Mouse (Mus musculus) hindbrain, postnatal 0 days (tissue): ENCODE results near the gene Ripor1. TPM values are rescaled to one million over a fixed set of nuclear protein-coding genes. Genes with fewer than 3 reads are reported as not detected.

ENCODE experiments used
- ATAC-seq: fragments of 200-750 bp; cut with Nextera tagmentation; 2 replicates; pipeline ENCODE4 v1.8.0; 2017; ENCODE audit warnings: mild to moderate bottlenecking, moderate TSS enrichment, moderate library complexity
- DNase-seq: peaks from one replicate; pipeline ENCODE4 v3.0.0-alpha.2; 2015; ENCODE audit warnings: low spot score
- H3K27ac ChIP-seq: fragments of 300-500 bp; sonication (generic); 2 replicates; pipeline ENCODE4 v1.5.1; 2014; ENCODE audit warnings: mild to moderate bottlenecking
- H3K27me3 ChIP-seq: fragments of 300-500 bp; sonication (generic); 2 replicates; pipeline ENCODE4 v1.6.1; 2014; ENCODE audit warnings: low read length, mixed read lengths; ENCODE audit not compliant: insufficient read depth
- H3K36me3 ChIP-seq: fragments of 300-500 bp; sonication (generic); 2 replicates; pipeline ENCODE4 v1.6.1; 2014; ENCODE audit warnings: low read length, mixed read lengths; ENCODE audit not compliant: insufficient read depth
- H3K4me1 ChIP-seq: fragments of 300-500 bp; sonication (generic); 2 replicates; pipeline ENCODE4 v1.6.1; 2014; ENCODE audit warnings: antibody characterized with exemption, low read length, mixed read lengths; ENCODE audit not compliant: insufficient read depth
- H3K4me2 ChIP-seq: fragments of 300-500 bp; sonication (generic); 2 replicates; pipeline ENCODE4 v1.6.1; 2014; ENCODE audit warnings: low read depth, mild to moderate bottlenecking, low read length, moderate library complexity, mixed read lengths
- H3K4me3 ChIP-seq: fragments of 300-500 bp; sonication (generic); 2 replicates; pipeline ENCODE4 v1.5.1; 2014; ENCODE audit warnings: low read length
- H3K9ac ChIP-seq: fragments of 300-500 bp; sonication (generic); replicated peaks from 2 replicates; pipeline ENCODE4 v1.6.1; 2014; ENCODE audit warnings: mild to moderate bottlenecking, low read length, moderate library complexity, mixed read lengths
- H3K9me3 ChIP-seq: fragments of 300-500 bp; sonication (generic); 2 replicates; pipeline ENCODE4 v1.6.1; 2016; ENCODE audit warnings: low read length, mixed read lengths
- CTCF ChIP-seq: IDR thresholded peaks from 2 replicates; pipeline ENCODE4 v1.5.1; 2016; ENCODE audit warnings: antibody characterized with exemption, control low read depth, low read depth
- WGBS: fragments of 180-500 bp; shearing (Covaris S2); extraction: QIAGEN DNeasy Blood & Tissue Kit; methylation state at CpG from one replicate; pipeline ENCODE4 v1.1.7; 2014; 5-methylcytosine and 5-hydroxymethylcytosine counted together
- polyA plus RNA-seq: library from polyadenylated mRNA; unstranded; fragments of >200 nt; fragmentation: Nextera tagmentation; extraction: Ambion mirVana; gene quantifications from 2 replicates; pipeline ENCODE4 v1.2.1, GENCODE M21; 2015
- total RNA-seq: library from RNA; depleted of rRNA; stranded (reverse); fragments of >200 nt; gene quantifications from 2 replicates; pipeline ENCODE4 v1.2.3, GENCODE M21; 2014

The Ripor1 gene
- total and polyA plus RNA-seq, 2 experiments from 2014 or later, result 14.4 to 28.7 TPM

GRCm38 (mm10) chr8:105566703-105567595 is 38.1 kb upstream of the Ripor1 start:
- Histone ChIP-seq H3K27ac (peak overlapping the region; percentile 91), H3K9me3 (no peaks in the 10 kb centered on the region), H3K4me3 (peak overlapping the region; percentile 90), H3K4me2 (peak overlapping the region; percentile 79), H3K9ac (peak overlapping the region; percentile 88), H3K36me3 (no peaks in the 10 kb centered on the region), H3K4me1 (peaks cover 20% of the 10 kb centered on the region; the same call in 1 of the 2 replicates), H3K27me3 (no peaks in the 10 kb centered on the region)
- ATAC-seq (no peak), DNase-seq (peak; percentile 12)
- WGBS, result 31% methylated on average over 27 of the region's 27 CpGs
- no peak for TF ChIP-seq CTCF

GRCm38 (mm10) chr8:105571810-105572209 is 33.2 kb upstream of the Ripor1 start:
- Histone ChIP-seq H3K9me3 (no peaks in the 10 kb centered on the region), H3K4me1 (peaks cover 4% of the 10 kb centered on the region; the same call in 1 of the 2 replicates), H3K27me3 (no peaks in the 10 kb centered on the region), H3K36me3 (no peaks in the 10 kb centered on the region), H3K27ac (no peak overlapping the region), H3K4me2 (no peak overlapping the region), H3K9ac (no peak overlapping the region), H3K4me3 (no peak overlapping the region)
- no peak for DNase-seq
- ATAC-seq, result no peak
- TF ChIP-seq CTCF, result no peak
- whole genome bisulfite sequencing, result 89% methylated on average over 9 of the region's 9 CpGs

- TF ChIP-seq CTCF, result no peak
- no peaks in the 10 kb centered on the region for H3K36me3 ChIP-seq
- DNase-seq, result peak; percentile 35
These were observed 31.6 kb upstream of the Ripor1 start for GRCm38 (mm10) chr8:105573427-105573826.

GRCm38 (mm10) chr8:105574741-105575140 is 30.3 kb upstream of the Ripor1 start:
- no peak for ATAC-seq
- no peaks in the 10 kb centered on the region for H3K36me3 ChIP-seq
- 43% methylated on average over 6 of the region's 6 CpGs for WGBS

More at GRCm38 (mm10) chr8:105573427-105573826, 31.6 kb upstream of the Ripor1 start:
- H3K4me1 ChIP-seq, result no peaks in the 10 kb centered on the region
- H3K27ac ChIP-seq, result no peak overlapping the region
- no peak overlapping the region for H3K9ac ChIP-seq
- H3K9me3 ChIP-seq, result no peaks in the 10 kb centered on the region
- no peak overlapping the region for H3K4me2 ChIP-seq
- no peak for ATAC-seq
- no peak overlapping the region for H3K4me3 ChIP-seq
- H3K27me3 ChIP-seq, result no peaks in the 10 kb centered on the region

GRCm38 (mm10) chr8:105575538-105575937 is 29.5 kb upstream of the Ripor1 start:
- H3K27ac ChIP-seq, result no peak overlapping the region
- no peaks in the 10 kb centered on the region for H3K36me3 ChIP-seq
- H3K4me1 ChIP-seq, result no peaks in the 10 kb centered on the region
- WGBS, result 33% methylated on average over 3 of the region's 3 CpGs
- H3K9ac ChIP-seq, result no peak overlapping the region
- H3K27me3 ChIP-seq, result no peaks in the 10 kb centered on the region
- no peak for TF ChIP-seq CTCF
- no peak for ATAC-seq
- no peak overlapping the region for H3K4me2 ChIP-seq
- peak; percentile 23 for DNase-seq
- no peaks in the 10 kb centered on the region for H3K9me3 ChIP-seq
- no peak overlapping the region for H3K4me3 ChIP-seq

More at GRCm38 (mm10) chr8:105574741-105575140, 30.3 kb upstream of the Ripor1 start:
- H3K4me1 ChIP-seq, result no peaks in the 10 kb centered on the region
- no peak overlapping the region for H3K27ac ChIP-seq
- no peaks in the 10 kb centered on the region for H3K9me3 ChIP-seq
- H3K4me2 ChIP-seq, result no peak overlapping the region
- TF ChIP-seq CTCF, result no peak
- H3K4me3 ChIP-seq, result no peak overlapping the region
- H3K9ac ChIP-seq, result no peak overlapping the region
- no peak for DNase-seq
- H3K27me3 ChIP-seq, result no peaks in the 10 kb centered on the region

- Histone ChIP-seq H3K4me2 (no peak overlapping the region), H3K27me3 (no peaks in the 10 kb centered on the region), H3K4me3 (no peak overlapping the region), H3K27ac (no peak overlapping the region), H3K4me1 (no peaks in the 10 kb centered on the region), H3K9me3 (no peaks in the 10 kb centered on the region), H3K36me3 (no peaks in the 10 kb centered on the region; the same call in 1 of the 2 replicates), H3K9ac (no peak overlapping the region)
- WGBS, result 75% methylated on average over 3 of the region's 3 CpGs
- ATAC-seq (no peak), DNase-seq (no peak)
- TF ChIP-seq CTCF, result no peak
These were observed 25.3 kb upstream of the Ripor1 start for GRCm38 (mm10) chr8:105579719-105580118.

GRCm38 (mm10) chr8:105592431-105592830 is 12.6 kb upstream of the Ripor1 start:
- no peak for DNase-seq
- no peak for ATAC-seq
- H3K9me3 ChIP-seq, result no peaks in the 10 kb centered on the region

More at GRCm38 (mm10) chr8:105592431-105592830, 12.6 kb upstream of the Ripor1 start:
- no peak overlapping the region for H3K4me2 ChIP-seq
- TF ChIP-seq CTCF, result no peak
- H3K4me3 ChIP-seq, result no peak overlapping the region
- no peaks in the 10 kb centered on the region for H3K36me3 ChIP-seq
- WGBS, result 86% methylated on average over 2 of the region's 2 CpGs
- no peaks in the 10 kb centered on the region for H3K27me3 ChIP-seq
- H3K4me1 ChIP-seq, result no peaks in the 10 kb centered on the region
- H3K27ac ChIP-seq, result no peak overlapping the region
- no peak overlapping the region for H3K9ac ChIP-seq
